Mouse (Mus musculus) bone marrow, adult 2 months (tissue): Measurements from ENCODE around the gene Amfr.

Experiments
- CTCF ChIP-seq: fragments of 200-500 bp; IDR thresholded peaks from 2 replicates; pipeline ENCODE4 v1.5.1; 2011; ENCODE audit warnings: low read length, control low read depth; ENCODE audit not compliant: control insufficient read depth, insufficient read depth
- POLR2A ChIP-seq: fragments of 200-500 bp; IDR thresholded peaks from 2 replicates; pipeline ENCODE4 v1.6.1; 2011; ENCODE audit warnings: low read depth, mild to moderate bottlenecking, control low read depth, low read length, borderline replicate concordance; ENCODE audit not compliant: control insufficient read depth

- TF ChIP-seq POLR2A (no peak), CTCF (no peak)
These were observed 37.9 kb downstream of the Amfr start for GRCm38 (mm10) chr8:93974602-93975186.
